Mouse (Mus musculus): Measurements from ENCODE around the gene Terf2. TPM values are rescaled to one million over a fixed set of nuclear protein-coding genes. Genes with fewer than 3 reads are reported as not detected.

Terf2 gene
- total and polyA plus RNA-seq, 3 experiments, result 15.0 to 36.7 TPM; not detected in 1

GRCm38 (mm10) chr8:107118803-107119233, 22.5 kb upstream of the Terf2 start:
- no peak overlapping the region for H3K4me3 ChIP-seq (ENCODE audit: control insufficient read depth in 1 of 2, insufficient read depth in 1 of 2, low read depth in 2 of 2, low read length in 2 of 2)
- H3K4me1 ChIP-seq (ENCODE audit: control insufficient read depth in 1 of 2, insufficient read depth in 2 of 2, low read length in 2 of 2), result peaks cover 0 to 3% of the 10 kb centered on the region in 2 experiments; a peak in 1 of 4 replicates
- H3K9me3 ChIP-seq (replicated peaks; ENCODE audit: insufficient read depth, low read length), result no peaks in the 10 kb centered on the region
- H3K27ac ChIP-seq (ENCODE audit: control insufficient read depth, low read depth, low read length), result no peak overlapping the region
- TF ChIP-seq MXI1 (IDR thresholded peaks at IDR 0.05; ENCODE audit: low read depth, low read length), result no peak
- TF ChIP-seq USF1 (IDR thresholded peaks at IDR 0.05; ENCODE audit: low read depth, low read length), result peak; percentile 43; the same call in 1 of the 2 replicates
- H3K79me2 ChIP-seq (ENCODE audit: control insufficient read depth, insufficient read depth, low read length, poor library complexity), result no peaks in the 10 kb centered on the region
- peaks cover 0 to 16% of the 10 kb centered on the region in 2 experiments; a peak in 2 of 4 replicates for H3K36me3 ChIP-seq (ENCODE audit: control insufficient read depth in 1 of 2, insufficient read depth in 2 of 2, low read length in 2 of 2)
- H3K9ac ChIP-seq (ENCODE audit: control insufficient read depth, low read depth, low read length, poor library complexity, severe bottlenecking), result no peak overlapping the region
- H3K27me3 ChIP-seq (ENCODE audit: control insufficient read depth in 1 of 2, insufficient read depth in 2 of 2, low read length in 2 of 2), result no peaks in the 10 kb centered on the region
- no peak for DNase-seq (ENCODE audit: low read depth, low spot score)

GRCm38 (mm10) chr8:107117019-107117418, 20.7 kb upstream of the Terf2 start:
- Histone ChIP-seq H3K4me3 (ENCODE audit: control insufficient read depth in 1 of 2, insufficient read depth in 1 of 2, low read depth in 2 of 2, low read length in 2 of 2) (no peak overlapping the region), H3K27ac (ENCODE audit: control insufficient read depth, low read depth, low read length) (no peak overlapping the region), H3K27me3 (ENCODE audit: control insufficient read depth in 1 of 2, insufficient read depth in 2 of 2, low read length in 2 of 2) (no peaks in the 10 kb centered on the region), H3K9me3 (replicated peaks; ENCODE audit: insufficient read depth, low read length) (no peaks in the 10 kb centered on the region), H3K36me3 (ENCODE audit: control insufficient read depth in 1 of 2, insufficient read depth in 2 of 2, low read length in 2 of 2) (peaks cover 0 to 16% of the 10 kb centered on the region in 2 experiments; a peak in 2 of 4 replicates), H3K4me1 (ENCODE audit: control insufficient read depth in 1 of 2, insufficient read depth in 2 of 2, low read length in 2 of 2) (peaks cover 0 to 3% of the 10 kb centered on the region in 2 experiments; a peak in 1 of 4 replicates), H3K79me2 (ENCODE audit: control insufficient read depth, insufficient read depth, low read length, poor library complexity) (no peaks in the 10 kb centered on the region), H3K9ac (ENCODE audit: control insufficient read depth, low read depth, low read length, poor library complexity, severe bottlenecking) (no peak overlapping the region)
- no peak for TF ChIP-seq ZNF384 (IDR thresholded peaks at IDR 0.05; ENCODE audit: low read depth, low read length)
- TF ChIP-seq EP300 (IDR thresholded peaks at IDR 0.05; ENCODE audit: low read depth in 1 of 2, low read length in 2 of 2), result no peak
- no peak for DNase-seq (ENCODE audit: low read depth, low spot score)

GRCm38 (mm10) chr8:107116023-107116422, 19.7 kb upstream of the Terf2 start:
- TF ChIP-seq SIN3A (IDR thresholded peaks at IDR 0.05; ENCODE audit: low read length) (peak; percentile 61; the same call in 1 of the 2 replicates), USF2 (IDR thresholded peaks at IDR 0.05; ENCODE audit: borderline replicate concordance in 1 of 2, insufficient read depth in 1 of 2, low read depth in 1 of 2, low read length in 2 of 2) (no peak), ZC3H11A (IDR thresholded peaks at IDR 0.05; ENCODE audit: low read depth, low read length) (peak; percentile 79), NELFE (IDR thresholded peaks at IDR 0.05; ENCODE audit: low read depth, low read length) (no peak), TCF12 (IDR thresholded peaks at IDR 0.05; ENCODE audit: low read depth, low read length) (no peak), HCFC1 (IDR thresholded peaks at IDR 0.05; ENCODE audit: low read depth, low read length) (0 out of 2 replicates have a peak, but pooled peaks have one; percentile 32), NRF1 (IDR thresholded peaks at IDR 0.05; ENCODE audit: insufficient read depth, low read depth, low read length, poor library complexity, severe bottlenecking) (0 out of 2 replicates have a peak, but pooled peaks have one; percentile 10), CTCF (IDR thresholded peaks at IDR 0.05 in 2 of 3, conservative IDR thresholded peaks at IDR 0.05 in 1 of 3; ENCODE audit: control insufficient read depth in 1 of 3, insufficient read depth in 1 of 3, low read depth in 2 of 3, low read length in 3 of 3, poor library complexity in 1 of 3, severe bottlenecking in 1 of 3) (peak; percentile 52 to 87 (median 55)), ELF1 (IDR thresholded peaks at IDR 0.05; ENCODE audit: low read depth, low read length) (no peak), RAD21 (IDR thresholded peaks at IDR 0.05; ENCODE audit: low read depth, low read length) (peak; percentile 78), ZNF384 (IDR thresholded peaks at IDR 0.05; ENCODE audit: low read depth, low read length) (0 out of 2 replicates have a peak, but pooled peaks have one; percentile 23), MAFK (IDR thresholded peaks at IDR 0.05; ENCODE audit: borderline replicate concordance, low read depth, low read length) (peak; percentile 95), MAX (IDR thresholded peaks at IDR 0.05; ENCODE audit: low read length) (no peak), MAZ (IDR thresholded peaks at IDR 0.05; ENCODE audit: low read depth, low read length) (no peak), SMC3 (IDR thresholded peaks at IDR 0.05; ENCODE audit: low read depth, low read length) (peak; percentile 92), MXI1 (IDR thresholded peaks at IDR 0.05; ENCODE audit: low read depth, low read length) (0 out of 2 replicates have a peak, but pooled peaks have one; percentile 42), KAT2A (conservative IDR thresholded peaks at IDR 0.05; ENCODE audit: low read depth, low read length) (no peak), USF1 (IDR thresholded peaks at IDR 0.05; ENCODE audit: low read depth, low read length) (no peak), ZKSCAN1 (IDR thresholded peaks at IDR 0.05; ENCODE audit: low read depth, low read length) (no peak), MYB (IDR thresholded peaks at IDR 0.05; ENCODE audit: low read depth, low read length) (no peak)
- peak overlapping the region; percentile 35 to 65 for H3K4me3 ChIP-seq (ENCODE audit: control insufficient read depth in 1 of 2, insufficient read depth in 1 of 2, low read depth in 2 of 2, low read length in 2 of 2)
- H3K9me3 ChIP-seq (replicated peaks; ENCODE audit: insufficient read depth, low read length), result no peaks in the 10 kb centered on the region
- peaks cover 0 to 7% of the 10 kb centered on the region in 2 experiments; a peak in 2 of 4 replicates for H3K4me1 ChIP-seq (ENCODE audit: control insufficient read depth in 1 of 2, insufficient read depth in 2 of 2, low read length in 2 of 2)
- H3K36me3 ChIP-seq (ENCODE audit: control insufficient read depth in 1 of 2, insufficient read depth in 2 of 2, low read length in 2 of 2), result peaks cover 0 to 21% of the 10 kb centered on the region in 2 experiments; a peak in 2 of 4 replicates
- H3K9ac ChIP-seq (ENCODE audit: control insufficient read depth, low read depth, low read length, poor library complexity, severe bottlenecking), result peak overlapping the region; percentile 15
- no peaks in the 10 kb centered on the region for H3K27me3 ChIP-seq (ENCODE audit: control insufficient read depth in 1 of 2, insufficient read depth in 2 of 2, low read length in 2 of 2)
- peak; percentile 88 for DNase-seq (ENCODE audit: low read depth, low spot score)
- H3K79me2 ChIP-seq (ENCODE audit: control insufficient read depth, insufficient read depth, low read length, poor library complexity), result no peaks in the 10 kb centered on the region
- H3K27ac ChIP-seq (ENCODE audit: control insufficient read depth, low read depth, low read length), result no peak overlapping the region

All from MEL (cell line).